Mouse (Mus musculus) cerebellum, postnatal 14 days (tissue): Measurements from ENCODE around the gene Guca2b.

Source experiments
- DNase-seq, 2 experiments: peaks; one replicate each; pipeline ENCODE4 v3.0.0; 2021; ENCODE audit warnings: mixed read lengths in 2 of 2

Guca2b gene

DNA sequence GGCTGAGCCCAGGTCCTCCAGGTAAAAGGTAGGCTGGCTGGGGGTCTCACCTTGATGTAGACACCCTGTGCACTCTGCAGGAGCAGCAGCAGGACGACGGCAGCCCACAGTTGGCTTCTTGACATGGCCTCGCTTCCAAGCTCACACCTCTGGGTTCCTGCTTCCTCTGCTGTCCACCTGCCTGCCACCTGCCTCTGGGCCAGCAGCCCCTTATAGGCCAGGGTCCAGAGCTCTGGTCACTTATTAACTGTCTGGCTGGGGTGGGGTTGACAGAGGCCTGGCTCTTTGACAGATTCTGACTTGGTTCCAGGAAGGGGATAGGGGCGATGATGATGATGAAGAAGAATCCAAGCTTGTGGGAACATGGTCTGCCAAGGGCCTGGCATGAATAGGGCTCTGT is at the start of gene Guca2b:
Gene Guca2b, minus strand, starts transcription at position 224 of the 400 bp plus-strand sequence.
- DNase-seq = no peak

GRCm38 (mm10) chr4:119707751-119708150 is 49.0 kb upstream of the Guca2b start:
- no peak for DNase-seq

DNA sequence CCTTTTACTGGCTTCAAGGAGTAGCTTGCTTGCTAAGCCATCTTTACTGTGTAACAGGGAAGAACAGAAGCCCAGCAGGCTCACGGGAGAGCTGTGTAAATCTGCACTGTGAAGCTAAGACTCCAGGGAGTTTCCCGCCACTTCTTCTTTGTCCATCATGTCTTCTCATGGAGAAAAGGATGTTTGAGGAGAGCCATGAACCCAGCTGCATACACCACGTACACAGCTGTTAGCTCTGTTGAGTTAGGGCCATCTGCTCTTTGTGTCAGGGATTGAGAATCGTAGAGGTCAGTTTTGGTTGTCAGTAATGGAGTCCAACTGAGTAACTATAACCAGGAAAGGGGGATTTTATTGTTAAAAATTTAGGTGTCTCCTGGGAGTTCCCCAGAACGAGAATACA is 48.6 kb upstream of the Guca2b start:
- no peak for DNase-seq

- peak in 1 of 2 experiments; percentile 21 for DNase-seq
Measured at GRCm38 (mm10) chr4:119703965-119704364, 45.2 kb upstream of the Guca2b start.

DNA sequence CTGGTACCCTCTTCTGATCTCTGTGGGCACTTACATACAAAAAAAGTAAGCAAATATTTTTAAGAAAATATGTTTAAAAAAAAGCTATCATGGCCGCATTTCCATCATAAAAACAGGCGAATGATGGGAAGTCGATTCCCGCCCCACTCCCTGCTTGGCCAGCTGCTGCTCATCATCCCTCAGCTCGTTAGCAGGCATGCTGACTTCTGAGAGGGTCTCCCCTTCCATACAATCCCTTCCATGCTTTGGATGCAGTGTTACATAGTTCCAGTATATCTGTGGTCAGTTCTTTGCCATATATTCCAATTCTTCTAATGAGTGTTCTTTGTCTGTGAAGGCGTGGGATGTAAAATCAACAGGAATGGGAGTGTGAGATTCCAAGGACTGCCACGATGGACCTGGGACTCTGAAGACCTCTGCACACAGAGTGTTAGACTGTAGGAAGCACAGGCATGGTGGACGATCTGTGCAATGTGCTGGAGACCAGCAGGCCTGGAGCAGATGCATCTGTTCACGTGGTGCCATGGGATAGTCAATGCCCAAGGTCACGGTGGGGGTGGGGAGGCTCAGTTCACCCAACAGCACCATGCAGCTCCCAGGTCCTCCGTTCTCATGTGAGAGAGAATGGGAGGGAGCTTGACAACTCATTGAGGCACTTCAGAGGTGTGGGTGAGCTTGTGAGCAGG is 42.7 kb upstream of the Guca2b start:
- DNase-seq = no peak

GRCm38 (mm10) chr4:119698339-119698738 is 39.6 kb upstream of the Guca2b start:
- DNase-seq = peak in 1 of 2 experiments; percentile 22

DNA sequence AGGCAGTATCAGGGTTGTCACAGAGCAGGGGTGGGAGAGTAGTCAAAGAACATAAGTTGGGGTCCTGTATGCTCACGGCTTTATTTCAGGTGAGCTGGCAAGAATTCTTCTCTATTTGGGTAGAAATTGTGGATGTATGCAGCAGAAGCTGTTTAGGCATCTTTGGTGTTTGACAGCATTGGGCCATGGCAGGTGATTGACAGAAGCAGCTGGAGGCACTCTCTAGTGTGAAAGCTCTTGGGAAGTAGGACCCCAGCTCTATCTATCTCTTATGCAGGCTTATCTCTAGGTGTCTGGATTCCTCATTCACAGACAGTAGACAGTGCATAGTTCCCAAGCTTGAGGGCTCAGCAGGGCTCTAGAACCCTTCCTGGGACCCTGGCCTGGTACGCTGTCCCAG is 27.0 kb upstream of the Guca2b start:
- no peak for DNase-seq

DNA sequence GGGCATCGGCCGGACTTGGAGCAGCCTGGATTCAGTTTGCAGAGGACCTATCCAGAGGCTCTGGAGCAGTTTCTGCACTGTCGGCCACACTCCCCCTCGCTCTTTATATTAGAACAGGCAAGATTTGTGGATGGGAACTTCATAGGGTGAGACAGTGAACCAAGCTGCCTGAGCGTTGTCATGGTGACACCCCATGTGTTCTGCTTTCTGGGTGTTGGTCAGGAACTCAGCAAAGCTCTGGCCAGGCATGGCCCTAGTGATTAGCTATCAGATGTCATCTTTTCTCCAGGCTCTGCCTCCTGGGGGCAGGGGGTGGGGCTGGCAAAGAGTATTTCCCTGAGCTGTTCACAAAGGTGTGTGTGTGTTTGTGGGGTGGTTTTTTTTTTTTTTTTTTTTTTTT is 23.8 kb upstream of the Guca2b start:
- DNase-seq = peak; percentile 44

DNA sequence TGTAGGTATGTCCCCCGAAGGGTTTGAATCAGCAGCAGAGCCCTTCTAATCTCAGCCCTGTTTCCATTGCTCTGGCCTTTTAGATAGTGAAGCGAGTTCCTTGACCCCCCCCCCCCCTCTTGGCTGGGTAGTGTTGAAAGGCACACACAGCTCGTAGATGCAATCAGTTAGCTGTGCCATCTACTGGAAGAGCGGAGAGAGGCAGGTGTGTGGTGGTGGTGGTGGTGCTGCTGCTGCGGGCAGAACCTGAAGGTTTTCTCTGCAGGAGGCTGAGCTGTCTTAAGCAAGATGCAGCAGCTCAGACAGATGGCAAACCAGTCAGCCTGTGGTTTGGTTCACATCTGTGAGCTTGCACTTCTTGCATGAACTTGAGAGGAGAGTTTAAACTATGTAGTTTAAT is 13.9 kb upstream of the Guca2b start:
- DNase-seq = peak in 1 of 2 experiments; percentile 37

DNA sequence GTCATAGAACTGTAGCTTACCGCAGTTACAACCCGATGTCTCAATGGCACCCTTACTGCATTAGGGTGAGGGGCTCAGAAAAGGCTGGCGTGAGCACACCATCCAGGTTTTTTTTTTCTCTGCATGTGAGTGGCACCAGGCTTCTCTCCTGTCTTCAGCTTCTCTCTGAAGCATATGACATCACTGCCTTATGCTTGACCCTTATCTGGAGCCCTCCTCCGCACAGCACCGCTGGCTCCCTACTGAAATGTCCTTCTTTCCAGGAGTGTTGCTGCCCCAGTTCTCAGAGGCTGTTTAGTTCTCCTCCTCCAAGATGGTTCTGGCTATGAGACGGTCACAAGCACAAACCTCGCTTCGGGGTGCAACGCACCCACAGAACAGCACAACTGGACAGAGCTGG is 12.4 kb upstream of the Guca2b start:
- DNase-seq = no peak

- DNase-seq = peak in 1 of 2 experiments; percentile 39
Measured at GRCm38 (mm10) chr4:119670736-119671135, 12.0 kb upstream of the Guca2b start.

DNA sequence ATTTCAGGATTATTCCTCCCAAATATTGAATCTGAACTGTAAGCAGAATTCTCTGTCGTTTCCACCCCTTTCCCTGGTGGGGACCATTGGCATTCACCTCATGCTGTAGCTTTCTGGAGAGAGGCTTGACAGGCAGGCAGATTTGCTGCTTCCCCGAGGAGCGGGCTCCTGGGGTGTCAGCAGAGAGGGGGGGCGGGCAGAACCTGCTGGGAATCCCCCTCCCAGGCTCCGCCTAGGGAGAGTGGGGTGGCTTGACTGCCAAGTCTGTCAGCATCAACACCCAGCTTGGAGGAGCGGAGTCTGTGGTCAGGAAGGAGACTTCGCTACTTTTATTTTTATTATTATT is 11.4 kb upstream of the Guca2b start:
- DNase-seq = no peak

GRCm38 (mm10) chr4:119669356-119670209 is 10.8 kb upstream of the Guca2b start:
- no peak for DNase-seq

GRCm38 (mm10) chr4:119668596-119668995 is 9.8 kb upstream of the Guca2b start:
- no peak for DNase-seq

DNA sequence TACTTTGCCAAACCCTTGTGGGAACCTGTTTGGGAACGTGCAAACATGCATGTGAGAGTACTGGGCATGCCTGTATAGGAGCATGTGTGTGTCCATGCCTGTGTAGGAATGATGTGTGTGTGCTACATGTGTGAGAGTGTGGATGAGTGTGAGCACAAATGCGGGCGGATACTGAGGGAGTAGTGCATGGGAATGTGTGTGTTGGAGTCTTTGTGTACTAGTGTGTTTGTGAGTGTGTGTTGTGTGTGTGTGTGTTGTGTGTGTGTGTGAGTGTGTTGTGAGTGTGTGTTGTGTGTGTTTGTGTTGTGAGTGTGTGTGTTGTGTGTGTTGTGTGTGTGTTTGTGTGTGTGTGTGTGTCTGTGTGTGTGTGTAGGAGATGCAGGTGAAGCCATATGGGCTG is 9.4 kb upstream of the Guca2b start:
- DNase-seq = no peak

DNA sequence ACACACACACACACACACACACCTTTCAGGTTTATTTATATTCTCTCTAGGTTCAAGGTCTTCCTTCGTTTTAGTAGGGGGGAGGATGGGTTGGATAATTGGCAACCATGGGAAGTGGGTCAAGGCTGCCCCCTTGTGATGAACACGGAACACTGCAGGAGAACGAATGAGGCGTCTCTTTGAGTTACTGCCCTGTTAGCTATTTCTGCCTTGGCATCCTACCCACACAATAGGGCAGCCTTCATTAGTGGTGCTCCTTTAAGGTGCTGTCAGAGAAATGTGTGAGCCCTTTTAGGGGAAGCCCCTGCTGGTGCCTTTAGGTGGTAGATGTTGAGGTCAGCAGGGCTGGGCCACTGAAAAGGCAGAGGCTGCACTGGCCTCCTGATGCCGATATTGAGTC is 8.7 kb upstream of the Guca2b start:
- peak; percentile 72 to 73 for DNase-seq

- DNase-seq = no peak
Measured at GRCm38 (mm10) chr4:119666116-119666515, 7.4 kb upstream of the Guca2b start.

- no peak for DNase-seq
Measured at GRCm38 (mm10) chr4:119665166-119665565, 6.4 kb upstream of the Guca2b start.

GRCm38 (mm10) chr4:119663409-119664095 is 4.8 kb upstream of the Guca2b start:
- no peak for DNase-seq

- DNase-seq = no peak
Measured at GRCm38 (mm10) chr4:119662976-119663375, 4.2 kb upstream of the Guca2b start.

GRCm38 (mm10) chr4:119662151-119662550 is 3.4 kb upstream of the Guca2b start:
- no peak for DNase-seq

DNA sequence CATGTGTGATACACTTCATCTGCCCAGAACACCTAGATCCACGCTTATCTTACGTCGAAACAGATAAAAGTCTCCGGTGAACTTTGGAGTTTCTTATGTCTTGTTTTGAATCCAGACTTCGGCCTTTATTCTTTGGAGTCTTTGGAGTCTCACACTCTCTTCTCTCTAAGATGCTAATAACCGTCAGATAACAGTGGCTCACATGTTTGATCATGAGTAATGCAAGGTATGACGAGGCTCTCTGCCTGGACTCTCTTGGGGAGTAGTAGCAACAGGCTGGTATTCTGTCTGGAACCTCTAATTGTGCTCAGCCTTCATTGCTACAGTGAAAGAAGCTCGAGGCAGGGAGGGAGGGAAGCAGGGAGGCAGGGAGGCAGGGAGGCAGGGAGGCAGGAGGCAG is 1.3 kb upstream of the Guca2b start:
- no peak for DNase-seq

- DNase-seq = no peak
Measured at GRCm38 (mm10) chr4:119658246-119658645, 508 bp downstream of the Guca2b start.

- DNase-seq = no peak
Measured at GRCm38 (mm10) chr4:119657011-119657410, 1.7 kb downstream of the Guca2b start.
